Mouse (Mus musculus): ENCODE results near the gene Rbp7.
A peak's percentile ranks its signal among the peaks of the same experiment; 100 is the strongest.
"Not testable (repeated sequence)": the region's sequence is repeated elsewhere in the genome, so short reads cannot be mapped to it uniquely, and the experiment has no call there.

The Rbp7 gene

GRCm38 (mm10) chr4:149454879-149455278, at the start of gene Rbp7:
Gene Rbp7, minus strand, starts transcription at chr4:149454978.
- DNase-seq (ENCODE audit: low read depth), result no peak

GRCm38 (mm10) chr4:149504363-149504762, 49.6 kb upstream of the Rbp7 start:
- no peak for DNase-seq (ENCODE audit: low read depth)

DNA sequence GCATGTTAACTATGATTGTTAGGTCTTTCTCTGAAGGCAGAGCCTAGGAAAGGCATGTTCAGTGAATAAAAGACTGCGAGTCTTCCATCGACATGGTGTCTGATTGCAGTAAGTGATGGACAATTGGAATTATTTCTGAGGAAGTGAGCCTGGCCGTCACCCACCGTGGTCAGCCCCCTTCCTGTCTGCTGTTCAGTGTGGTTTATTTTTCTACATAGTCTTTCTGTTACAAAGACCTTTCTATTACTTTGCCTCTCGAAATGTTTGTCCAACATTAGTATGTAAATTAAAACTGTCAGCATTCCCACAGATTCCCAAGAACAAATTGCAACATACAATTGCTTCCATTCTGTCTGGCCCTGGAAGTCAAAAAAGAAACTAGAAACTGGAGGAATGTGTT, 45.0 kb upstream of the Rbp7 start:
- DNase-seq (ENCODE audit: low read depth), result no peak

- DNase-seq (ENCODE audit: low read depth), result no peak
Measured at GRCm38 (mm10) chr4:149498901-149499300, 44.1 kb upstream of the Rbp7 start.

- DNase-seq (ENCODE audit: low read depth), result no peak
Measured at GRCm38 (mm10) chr4:149496612-149497011, 41.8 kb upstream of the Rbp7 start.

GRCm38 (mm10) chr4:149491151-149491550, 36.4 kb upstream of the Rbp7 start:
- DNase-seq (ENCODE audit: low read depth), result no peak

GRCm38 (mm10) chr4:149489415-149490240, 34.9 kb upstream of the Rbp7 start:
- DNase-seq (ENCODE audit: low read depth), result no peak

- DNase-seq (ENCODE audit: low read depth), result no peak
Measured at GRCm38 (mm10) chr4:149487729-149488128, 33.0 kb upstream of the Rbp7 start.

DNA sequence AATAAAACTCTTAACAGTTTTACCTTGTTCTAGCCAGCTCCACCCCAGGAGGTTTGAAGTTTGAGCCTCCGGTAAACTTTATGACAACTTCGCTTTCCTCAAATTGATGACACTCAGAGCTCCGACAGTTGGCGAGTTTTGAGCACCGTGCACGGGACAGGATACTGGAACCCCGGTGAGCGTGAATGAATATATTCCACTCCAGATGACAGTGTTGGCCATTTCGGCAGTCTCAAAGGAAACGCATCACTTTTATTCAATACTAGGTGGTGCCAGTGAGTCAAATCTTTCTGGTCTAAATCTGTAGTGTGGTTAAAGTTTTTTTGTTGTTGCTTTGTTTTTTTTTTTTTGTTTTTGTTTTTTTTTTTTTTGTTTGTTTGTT, 31.0 kb upstream of the Rbp7 start:
- peak; percentile 49 for DNase-seq (ENCODE audit: low read depth)

DNA sequence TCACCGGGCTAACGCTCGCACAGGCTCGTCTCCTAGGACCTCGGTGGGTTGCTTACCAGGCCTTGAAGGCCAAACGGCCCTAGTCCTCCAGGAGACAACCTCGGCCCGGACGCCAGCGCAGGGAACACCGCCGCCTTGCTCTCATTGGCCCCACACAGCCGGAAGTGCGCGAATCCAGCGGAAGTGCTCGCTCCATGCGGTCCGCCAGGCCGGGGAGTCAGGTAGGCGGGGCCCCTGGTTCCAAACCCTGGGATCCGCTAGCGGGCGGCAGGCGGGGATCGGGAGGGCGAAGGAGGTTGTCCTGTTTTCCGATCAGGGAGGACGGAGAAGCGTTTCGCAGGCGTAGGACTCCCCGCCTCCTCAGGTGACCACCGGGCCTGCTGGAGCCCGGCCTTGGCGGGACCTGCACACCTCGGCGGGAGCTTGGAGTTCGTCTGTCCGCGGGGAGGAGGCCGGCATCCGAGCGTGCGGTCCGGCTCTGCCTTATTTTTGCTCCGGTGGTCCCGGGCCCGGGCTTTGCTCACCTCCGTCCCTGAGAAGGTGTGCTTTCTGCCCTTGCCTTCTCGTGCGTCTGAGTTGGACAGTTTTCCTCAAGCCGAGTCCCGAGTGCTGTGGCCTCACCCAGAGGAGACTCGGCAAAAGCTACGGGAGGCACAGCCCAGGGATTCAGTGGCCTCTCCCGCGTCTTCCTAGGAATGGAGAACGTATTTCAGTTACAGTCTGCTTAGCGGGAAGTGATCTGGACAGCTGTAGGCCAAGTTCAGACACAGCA, 30.5 kb upstream of the Rbp7 start, which contains the start of the genes Nmnat1 and Lzic:
Nmnat1 (minus strand) TSS at position 150 of the 772 bp plus-strand sequence.
Lzic (plus strand) TSS at position 177 of the 772 bp plus-strand sequence.
- DNase-seq (ENCODE audit: low read depth), result peak; percentile 93

DNA sequence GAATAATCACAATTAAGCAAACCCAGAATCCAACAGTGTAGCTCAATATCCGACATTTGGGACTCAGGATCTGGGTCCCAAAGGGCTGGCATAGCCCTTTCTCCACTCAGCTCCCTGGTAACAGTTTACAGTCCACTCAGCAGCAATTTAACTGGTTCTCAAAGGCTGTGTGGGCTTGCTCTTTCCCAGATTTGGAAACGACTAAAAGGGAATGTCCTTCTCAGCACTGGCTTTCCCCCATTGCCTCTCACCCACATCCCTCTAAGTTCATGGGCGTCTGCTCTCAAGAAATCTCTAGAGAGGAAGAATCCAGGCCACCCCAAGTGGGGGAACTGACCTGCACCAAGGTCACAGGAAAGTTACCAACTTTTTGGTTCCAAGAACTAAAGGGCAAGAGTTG, 29.8 kb upstream of the Rbp7 start:
- peak; percentile 42 for DNase-seq (ENCODE audit: low read depth)

DNA sequence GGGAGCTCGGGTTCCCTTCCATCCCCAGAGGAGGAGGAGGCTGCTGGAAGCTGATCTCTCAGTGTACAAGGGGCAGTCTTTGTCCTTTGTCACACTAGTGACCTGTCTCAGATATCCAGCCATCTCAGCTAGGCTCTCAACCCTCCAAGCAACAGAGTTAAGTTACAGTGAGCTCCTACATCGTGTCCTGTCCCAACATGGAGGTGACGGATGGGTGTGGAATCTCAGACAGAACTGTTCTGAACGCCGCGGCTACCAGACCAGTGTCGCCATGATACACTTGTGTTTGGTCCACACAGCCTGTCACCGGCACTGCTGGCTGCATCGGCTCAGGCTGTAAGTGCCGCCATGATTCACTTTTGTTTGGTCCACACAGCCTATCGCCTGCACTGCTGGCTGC, 22.3 kb upstream of the Rbp7 start, which contains the start of gene Tmem274:
Tmem274 (plus strand) TSS at position 301 of the 400 bp plus-strand sequence.
- DNase-seq (ENCODE audit: low read depth), result no peak

DNA sequence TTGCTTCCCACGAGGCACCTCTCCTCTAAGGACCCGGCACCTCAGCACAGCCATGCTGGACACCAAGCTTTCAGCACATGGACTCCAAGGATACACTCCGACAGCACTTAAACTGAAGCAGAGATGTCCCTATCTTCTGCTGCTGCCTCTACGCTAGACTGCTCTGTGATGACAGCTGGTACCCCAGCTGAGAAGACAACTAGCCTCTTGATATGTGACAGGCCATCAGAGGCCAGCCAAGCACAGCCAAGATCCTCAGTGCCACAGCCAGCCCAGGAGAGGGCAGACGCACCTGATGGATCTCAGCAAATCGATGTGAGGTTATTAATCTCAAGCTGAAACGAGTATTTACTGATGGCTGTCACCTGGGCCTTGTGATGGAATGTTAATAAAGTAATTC, 20.3 kb upstream of the Rbp7 start:
- no peak for DNase-seq (ENCODE audit: low read depth)

- no peak for DNase-seq (ENCODE audit: low read depth)
Measured at GRCm38 (mm10) chr4:149469557-149469956, 14.8 kb upstream of the Rbp7 start.

- no peak for DNase-seq (ENCODE audit: low read depth)
Measured at GRCm38 (mm10) chr4:149463435-149463950, 8.7 kb upstream of the Rbp7 start.

DNA sequence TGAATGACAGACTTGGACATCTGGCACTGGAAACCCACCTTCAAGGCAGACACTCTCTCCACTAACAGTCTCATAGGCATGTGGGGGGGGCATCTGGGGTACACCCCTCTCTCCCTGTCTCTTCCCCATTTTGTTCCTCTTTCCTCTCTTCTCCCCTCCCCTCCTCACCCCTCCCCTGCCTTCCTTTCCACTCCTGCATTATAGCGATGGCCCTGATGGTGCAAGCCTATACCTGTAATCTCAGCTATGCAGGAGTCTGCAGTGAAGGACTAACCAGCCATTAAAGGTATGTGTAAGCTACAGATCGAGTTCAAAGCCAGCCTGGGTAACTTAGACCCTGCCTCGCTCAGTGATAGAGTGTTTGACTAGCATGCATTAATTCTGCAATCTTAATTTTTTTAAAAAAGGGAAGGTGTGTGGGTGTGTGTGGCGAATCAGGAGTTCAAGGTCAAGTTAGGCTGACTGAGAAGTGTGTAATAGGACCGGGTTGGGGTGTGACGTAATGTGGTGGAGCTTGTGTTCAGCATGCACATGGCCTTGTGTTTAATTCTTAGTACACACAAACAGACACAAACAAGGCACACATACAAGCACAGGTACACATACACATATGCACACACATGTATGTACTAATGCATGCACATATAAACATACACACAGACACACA, 7.7 kb upstream of the Rbp7 start:
- DNase-seq (ENCODE audit: low read depth), result no peak

- no peak for DNase-seq (ENCODE audit: low read depth)
Measured at GRCm38 (mm10) chr4:149461579-149462304, 7.0 kb upstream of the Rbp7 start.

- DNase-seq (ENCODE audit: low read depth), result not testable (repeated sequence)
Measured at GRCm38 (mm10) chr4:149460475-149460874, 5.7 kb upstream of the Rbp7 start.

- peak; percentile 41 for DNase-seq (ENCODE audit: low read depth)
Measured at GRCm38 (mm10) chr4:149459425-149459824, 4.6 kb upstream of the Rbp7 start.

GRCm38 (mm10) chr4:149458526-149458925, 3.7 kb upstream of the Rbp7 start:
- DNase-seq (ENCODE audit: low read depth), result no peak

- peak; percentile 41 for DNase-seq (ENCODE audit: low read depth)
Measured at GRCm38 (mm10) chr4:149457831-149458430, 3.2 kb upstream of the Rbp7 start.
